Mouse (Mus musculus) left cerebral cortex, adult 2 months (tissue): ENCODE results near the gene Lrrc61. TPM values are rescaled to one million over a fixed set of nuclear protein-coding genes. Genes with fewer than 3 reads are reported as not detected.
A peak's percentile ranks its signal among the peaks of the same experiment; 100 is the strongest.

Experiments
- DNase-seq, 2 experiments: peaks; one replicate each; pipeline ENCODE4 v3.0.0; 2021 to 2022; ENCODE audit warnings: low spot score in 2 of 2, mixed read lengths in 1 of 2; ENCODE audit errors: extremely low spot score in 1 of 2
- H3K27ac ChIP-seq: fragments of 200-600 bp; 2 replicates; pipeline ENCODE4 v1.8.1; 2022
- H3K4me3 ChIP-seq: fragments of 200-600 bp; 2 replicates; pipeline ENCODE4 v1.8.1; 2022
- CTCF ChIP-seq: fragments of 200-600 bp; IDR thresholded peaks from 2 replicates; pipeline ENCODE4 v1.8.1; 2022; ENCODE audit warnings: antibody characterized with exemption, mild to moderate bottlenecking, moderate library complexity
- intact Hi-C: fragments of 180-260 bp; cut with DNase I; formaldehyde crosslinking; loops from one replicate; pipeline ENCODE4 v1.15.1; 2025
- total RNA-seq, 2 experiments: library from RNA; stranded (reverse); gene quantifications; 2 replicates each; pipeline ENCODE4 v1.2.3; 2021

The Lrrc61 gene
- total RNA-seq, 2 experiments from 2014 or later: 35.8 to 36.8 TPM

GRCm38 (mm10) chr6:48573981-48574380 lies 19.4 kb downstream of the Lrrc61 start:
- Histone ChIP-seq H3K4me3 (no peak overlapping the region), H3K27ac (no peak overlapping the region)
- TF ChIP-seq CTCF: no peak
- intact Hi-C loops: no loop called here
- DNase-seq: no peak

- DNase-seq: no peak
- Histone ChIP-seq H3K27ac (no peak overlapping the region), H3K4me3 (no peak overlapping the region)
- no peak for TF ChIP-seq CTCF
- intact Hi-C loops: no loop called here
Measured at GRCm38 (mm10) chr6:48578736-48579135, 24.1 kb downstream of the Lrrc61 start.

GRCm38 (mm10) chr6:48579215-48579648 lies 24.6 kb downstream of the Lrrc61 start:
- intact Hi-C loops: no loop called here

GRCm38 (mm10) chr6:48581257-48581656 lies 26.7 kb downstream of the Lrrc61 start:
- Histone ChIP-seq H3K4me3 (no peak overlapping the region), H3K27ac (no peak overlapping the region)
- TF ChIP-seq CTCF: no peak
- DNase-seq: no peak
- intact Hi-C loops: loop anchor here (2.0 kb wide), 1 partner anchor 192 kb away; no protein-coding TSS in a partner anchor

More at GRCm38 (mm10) chr6:48579215-48579648, 24.6 kb downstream of the Lrrc61 start:
- H3K27ac ChIP-seq: no peak overlapping the region; the same call in 1 of the 2 replicates
- H3K4me3 ChIP-seq: no peak overlapping the region
- no peak for TF ChIP-seq CTCF
- no peak for DNase-seq

- no peak overlapping the region for H3K27ac ChIP-seq
- no peak for DNase-seq
- H3K4me3 ChIP-seq: no peak overlapping the region
- peak; percentile 95 for TF ChIP-seq CTCF
- intact Hi-C loops: loop anchor here (2.0 kb wide), 1 partner anchor 61 kb away; no protein-coding TSS in a partner anchor
Measured at GRCm38 (mm10) chr6:48582037-48582436, 27.4 kb downstream of the Lrrc61 start.

GRCm38 (mm10) chr6:48589194-48589750 lies 34.7 kb downstream of the Lrrc61 start, which contains the start of gene Gm45021:
TSS of gene Gm45021 (plus strand) at chr6:48589610.
- Histone ChIP-seq H3K27ac (0 out of 2 replicates have a peak within 1 kb of the TSS, but pooled peaks have one; percentile 17), H3K4me3 (no peak within 1 kb of the TSS)
- TF ChIP-seq CTCF: no peak
- no peak for DNase-seq
- intact Hi-C loops: no loop called here

GRCm38 (mm10) chr6:48591221-48591845 lies 36.7 kb downstream of the Lrrc61 start:
- DNase-seq: no peak
- no peak for TF ChIP-seq CTCF
- no peak overlapping the region for H3K4me3 ChIP-seq
- intact Hi-C loops: no loop called here
- H3K27ac ChIP-seq: no peak overlapping the region

- Histone ChIP-seq H3K4me3 (no peak overlapping the region), H3K27ac (no peak overlapping the region)
- intact Hi-C loops: no loop called here
- no peak for TF ChIP-seq CTCF
- DNase-seq: no peak
Measured at GRCm38 (mm10) chr6:48591871-48592270, 37.3 kb downstream of the Lrrc61 start.

GRCm38 (mm10) chr6:48593158-48594042 lies 38.8 kb downstream of the Lrrc61 start, which contains the start of the genes Repin1 and Gm44965:
TSS of gene Repin1 (plus strand) at chr6:48593883.
TSS of gene Gm44965 (plus strand) at chr6:48593941.
- H3K4me3 ChIP-seq: peak within 1 kb of the TSS; percentile 75
- DNase-seq: peak; percentile 93 to 96
- TF ChIP-seq CTCF: peak; percentile 58
- intact Hi-C loops: loop anchor here (2.0 kb wide), 2 partner anchors 39 kb away; partner anchors contain the start of gene Lrrc61
- H3K27ac ChIP-seq: peak within 1 kb of the TSS; percentile 97

GRCm38 (mm10) chr6:48594043-48594738 lies 39.6 kb downstream of the Lrrc61 start:
- Histone ChIP-seq H3K4me3 (peak overlapping the region; percentile 75), H3K27ac (peak overlapping the region; percentile 97)
- no peak for TF ChIP-seq CTCF
- intact Hi-C loops: loop anchor here (2.0 kb wide), 2 partner anchors 39 kb away; partner anchors contain the start of gene Lrrc61
- no peak for DNase-seq

- Histone ChIP-seq H3K4me3 (peak overlapping the region; percentile 75), H3K27ac (peak overlapping the region; percentile 97)
- TF ChIP-seq CTCF: no peak
- intact Hi-C loops: loop anchor here (2.0 kb wide), 2 partner anchors 38 to 40 kb away; partner anchors contain the start of gene Lrrc61
- no peak for DNase-seq
Measured at GRCm38 (mm10) chr6:48595278-48595677, 40.7 kb downstream of the Lrrc61 start.
